Mouse (Mus musculus): ENCODE measurements around the gene Castor1. TPM values are rescaled to one million over a fixed set of nuclear protein-coding genes. Genes with fewer than 3 reads are reported as not detected.

The Castor1 gene
- 18.2 and 20.5 TPM in 2 replicates for polyA plus RNA-seq (2015; fragmentation: Nextera tagmentation; extraction: Ambion mirVana)

DNA sequence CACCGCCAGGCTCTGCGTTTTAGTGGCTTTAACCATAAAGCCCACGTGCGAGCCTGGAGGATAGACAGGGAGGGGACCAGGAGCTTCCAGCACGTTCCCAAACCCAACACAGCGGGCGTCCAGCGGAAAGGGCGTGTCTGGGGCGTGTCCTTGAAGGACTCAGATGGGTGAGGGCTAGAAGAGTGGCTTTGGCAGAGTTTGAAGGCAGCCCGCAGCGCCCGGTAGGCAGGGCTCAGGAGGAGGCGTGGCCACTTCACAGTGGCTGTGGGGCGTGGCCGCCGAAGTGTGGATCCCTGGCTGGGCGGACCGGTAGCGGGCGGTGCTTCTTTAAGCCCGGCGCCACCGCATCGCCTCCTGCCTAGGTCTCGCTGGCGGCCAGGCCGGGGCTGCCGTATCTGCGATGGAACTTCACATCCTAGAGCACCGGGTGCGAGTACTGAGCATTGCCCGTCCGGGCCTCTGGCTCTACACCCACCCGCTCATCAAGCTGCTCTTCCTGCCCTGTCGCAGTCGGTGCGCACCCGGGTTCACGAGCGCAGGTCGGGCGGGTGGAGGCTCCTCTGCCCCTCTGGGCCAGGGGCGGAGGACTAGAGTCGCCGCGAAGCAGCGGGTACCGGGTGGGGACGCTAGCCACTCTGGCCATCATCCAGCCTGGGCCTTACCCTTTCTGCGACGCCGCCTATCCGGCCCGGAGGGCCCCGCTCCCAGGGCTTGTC, at the start of gene Castor1:
TSS of gene Castor1 (plus strand) at position 312 of the 716 bp plus-strand sequence.

GRCm38 (mm10) chr11:4186486-4187317, 31.3 kb upstream of the Castor1 start, which contains the start of gene Tbc1d10a:
Gene Tbc1d10a (plus strand): TSS chr11:4186789.

DNA sequence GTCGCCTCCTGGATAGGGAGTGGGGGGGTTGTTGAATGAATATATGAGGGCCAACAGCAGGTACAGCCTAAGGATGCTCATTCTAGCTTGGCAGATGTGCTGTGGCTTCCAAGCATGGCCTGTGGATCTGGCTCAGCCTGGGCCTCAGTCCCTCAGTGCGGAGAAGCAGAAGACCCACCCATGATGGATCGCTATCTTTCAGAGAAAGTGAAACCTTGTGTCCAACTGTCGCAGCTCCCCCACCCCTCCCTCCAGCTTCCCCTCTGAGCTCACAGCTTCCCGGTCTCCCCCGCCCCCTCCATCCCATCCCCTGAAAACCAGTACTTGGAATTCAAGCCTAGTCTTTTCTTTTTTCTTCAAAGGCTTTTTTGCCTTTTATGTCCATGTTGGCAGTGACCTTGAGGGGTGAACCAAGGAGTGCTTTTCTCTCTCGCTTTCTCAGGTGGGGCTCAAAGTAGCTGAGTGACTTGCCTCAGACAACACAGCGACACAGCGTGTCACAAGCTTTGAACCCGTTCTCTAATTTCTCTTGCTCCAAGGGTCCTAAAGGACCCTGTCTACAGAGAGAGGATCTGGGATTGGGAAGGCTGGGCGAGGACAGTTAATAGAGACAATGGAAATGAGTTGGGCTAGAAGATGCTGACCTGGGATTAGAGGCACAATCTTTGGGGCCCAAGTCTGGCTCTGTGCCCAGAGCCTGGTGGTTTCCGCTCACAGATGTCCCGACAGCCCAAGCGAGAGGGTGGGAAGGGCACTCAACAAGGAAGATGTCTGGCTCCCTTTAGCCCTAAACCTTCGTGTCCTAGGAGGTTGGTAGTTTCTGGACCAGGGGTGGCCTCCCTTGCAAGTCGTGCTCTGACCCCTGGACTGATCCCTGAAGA, 17.9 kb downstream of the Castor1 start, which contains the start of gene Osm:
TSS of gene Osm (plus strand) at position 756 of the 881 bp plus-strand sequence.

DNA sequence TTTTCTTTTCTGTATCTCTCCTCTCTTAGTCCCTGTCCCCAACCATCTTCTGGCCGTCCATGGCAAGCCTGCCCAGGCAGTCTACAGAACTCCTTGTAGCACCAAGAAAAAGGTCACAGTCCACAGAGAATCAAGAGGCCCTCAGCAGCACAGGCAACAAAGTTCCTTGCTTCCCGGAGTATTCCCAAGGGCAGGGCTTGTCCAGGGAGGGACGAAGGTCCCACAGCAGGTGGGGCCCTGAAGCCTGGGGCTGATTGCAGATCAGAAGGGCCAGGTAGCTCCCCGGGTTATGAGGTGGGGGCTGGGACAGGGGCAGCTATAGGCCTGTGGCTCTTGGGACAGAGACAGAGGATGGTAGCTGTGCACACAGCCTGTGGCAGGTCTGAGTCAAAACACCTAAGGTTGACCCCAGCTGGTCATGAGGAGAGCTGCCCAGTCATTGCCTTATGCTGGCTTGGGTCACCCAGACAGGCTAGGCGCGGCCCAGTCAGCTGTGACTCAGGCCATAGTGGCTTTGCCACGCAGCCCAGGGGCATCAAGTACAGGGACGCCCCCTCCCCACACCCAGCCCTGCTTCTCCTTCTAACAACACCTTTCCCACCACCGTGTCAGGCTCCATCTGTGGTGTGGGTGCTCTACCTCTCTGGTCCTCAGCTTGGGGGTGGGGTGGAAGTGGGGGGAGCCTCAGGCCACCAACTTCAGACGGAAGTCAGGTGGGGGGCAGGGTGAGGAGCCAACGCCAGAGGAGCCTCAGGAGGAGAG, 39.0 kb downstream of the Castor1 start, which contains the start of gene Lif:
TSS of gene Lif (plus strand) at position 712 of the 762 bp plus-strand sequence.

Other genes with a start within 250 kb of the Castor1 start
- not detected in 2 replicates for gene 4930556J24Rik, start 241.4 kb upstream of the Castor1 start, polyA plus RNA-seq (2015; fragmentation: Nextera tagmentation; extraction: Ambion mirVana)
- 34.9 and 35.3 TPM in 2 replicates for gene Gal3st1, start 234.6 kb upstream of the Castor1 start, polyA plus RNA-seq (2015; fragmentation: Nextera tagmentation; extraction: Ambion mirVana)
- 0.13 TPM in 1 of 2 replicates, not detected in the other for gene Sec14l4, start 186.8 kb upstream of the Castor1 start, polyA plus RNA-seq (2015; fragmentation: Nextera tagmentation; extraction: Ambion mirVana)
- gene Sec14l3, start 153.4 kb upstream of the Castor1 start, polyA plus RNA-seq (2015; fragmentation: Nextera tagmentation; extraction: Ambion mirVana): 0.94 and 1.1 TPM in 2 replicates
- 21.1 and 22.3 TPM in 2 replicates for gene Mtfp1, start 122.8 kb upstream of the Castor1 start, polyA plus RNA-seq (2015; fragmentation: Nextera tagmentation; extraction: Ambion mirVana)
- 10.2 and 10.6 TPM in 2 replicates for gene Sec14l2, start 94.8 kb upstream of the Castor1 start, polyA plus RNA-seq (2015; fragmentation: Nextera tagmentation; extraction: Ambion mirVana)
- 57.3 and 62.2 TPM in 2 replicates for gene Rnf215, start 83.0 kb upstream of the Castor1 start, polyA plus RNA-seq (2015; fragmentation: Nextera tagmentation; extraction: Ambion mirVana)
- 7.8 and 9.1 TPM in 2 replicates for gene Ccdc157, start 57.9 kb upstream of the Castor1 start, polyA plus RNA-seq (2015; fragmentation: Nextera tagmentation; extraction: Ambion mirVana)
- 28.6 and 31.5 TPM in 2 replicates for gene Sf3a1, start 57.9 kb upstream of the Castor1 start, polyA plus RNA-seq (2015; fragmentation: Nextera tagmentation; extraction: Ambion mirVana)
- gene Tbc1d10a, start 31.4 kb upstream of the Castor1 start, polyA plus RNA-seq (2015; fragmentation: Nextera tagmentation; extraction: Ambion mirVana): 38.6 and 41.8 TPM in 2 replicates
- gene Osm, start 18.2 kb downstream of the Castor1 start, polyA plus RNA-seq (2015; fragmentation: Nextera tagmentation; extraction: Ambion mirVana): 0.10 TPM in 1 of 2 replicates, not detected in the other
- gene Lif, start 39.3 kb downstream of the Castor1 start, polyA plus RNA-seq (2015; fragmentation: Nextera tagmentation; extraction: Ambion mirVana): 0.04 and 0.13 TPM in 2 replicates
- 0.18 TPM in 1 of 2 replicates, not detected in the other for gene Hormad2, start 222.9 kb downstream of the Castor1 start, polyA plus RNA-seq (2015; fragmentation: Nextera tagmentation; extraction: Ambion mirVana)

Data from neural tube, postnatal 0 days (tissue).